Mouse (Mus musculus): ENCODE measurements around the gene Kcnj4. TPM values are rescaled to one million over a fixed set of nuclear protein-coding genes. Genes with fewer than 3 reads are reported as not detected.

Gene Kcnj4
- 0.30 and 0.68 TPM in 2 replicates for polyA plus RNA-seq (2012; rRNA removed)

DNA sequence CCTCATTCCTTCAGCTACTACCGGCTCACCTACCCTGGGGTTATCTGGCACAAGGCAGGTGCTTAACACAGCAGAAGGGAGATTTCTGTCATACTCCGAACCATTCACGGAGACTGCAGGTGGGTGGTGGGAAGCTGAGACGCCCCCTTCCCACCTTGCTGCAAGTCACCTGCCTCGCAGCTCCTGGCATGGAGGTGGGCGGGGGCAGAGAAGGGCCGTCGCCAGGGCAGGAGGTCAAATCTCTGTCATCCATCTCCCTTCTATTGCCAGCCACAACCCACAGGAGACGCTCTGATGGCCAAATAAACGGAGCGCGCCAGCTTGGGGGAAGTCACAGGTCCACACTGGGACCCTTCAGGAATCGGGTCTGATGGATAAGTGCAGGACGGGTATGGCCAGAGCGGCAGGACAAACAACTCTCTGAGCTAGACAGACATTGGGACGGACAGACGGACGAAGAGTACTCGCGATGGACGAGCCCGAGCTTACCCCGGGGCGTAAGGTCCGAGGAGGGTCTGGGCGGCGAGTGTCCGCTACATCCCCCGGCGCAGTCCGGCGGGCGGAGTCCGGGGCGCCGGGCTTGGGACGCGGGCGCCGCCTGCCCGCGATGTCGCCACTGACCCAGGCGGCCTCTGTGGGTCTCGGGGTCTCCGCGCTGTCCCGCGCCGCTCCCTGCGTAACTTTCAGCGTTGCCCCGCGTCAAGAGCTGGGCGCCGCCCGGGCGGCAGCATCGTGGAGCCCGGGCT, at the start of gene Kcnj4:
Kcnj4 (minus strand) TSS at position 535 of the 746 bp plus-strand sequence.
- no peak for DNase-seq (ENCODE audit: low read depth)
- TF ChIP-seq CTCF (IDR thresholded peaks at IDR 0.05; ENCODE audit: borderline replicate concordance, extremely low read depth, insufficient read depth, insufficient read length): no peak
- TF ChIP-seq POLR2A (IDR thresholded peaks at IDR 0.05; ENCODE audit: borderline replicate concordance, extremely low read depth, insufficient read depth, insufficient read length, poor library complexity, severe bottlenecking): no peak

DNA sequence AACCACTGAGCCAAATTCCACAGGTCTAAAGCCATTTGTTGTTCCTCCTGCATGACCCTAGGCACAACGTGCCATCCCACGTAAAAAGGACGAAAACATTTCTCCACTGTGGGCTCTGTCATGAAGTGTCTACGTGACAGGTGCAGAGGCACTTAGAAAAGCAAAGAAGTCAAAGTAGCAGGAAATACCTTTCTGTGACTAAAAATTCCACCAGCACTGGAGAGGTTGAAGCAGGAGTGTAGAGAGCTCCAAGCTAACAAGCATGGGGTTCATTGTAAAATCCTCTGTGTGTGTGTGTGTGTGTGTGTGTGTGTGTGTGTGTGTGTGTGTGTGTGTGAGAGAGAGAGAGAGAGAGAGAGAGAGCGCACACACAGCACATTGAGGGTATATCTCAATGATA, 47.5 kb upstream of the Kcnj4 start:
- TF ChIP-seq POLR2A (IDR thresholded peaks at IDR 0.05; ENCODE audit: borderline replicate concordance, extremely low read depth, insufficient read depth, insufficient read length, poor library complexity, severe bottlenecking) (no peak), CTCF (IDR thresholded peaks at IDR 0.05; ENCODE audit: borderline replicate concordance, extremely low read depth, insufficient read depth, insufficient read length) (no peak)
- no peak for DNase-seq (ENCODE audit: low read depth)

DNA sequence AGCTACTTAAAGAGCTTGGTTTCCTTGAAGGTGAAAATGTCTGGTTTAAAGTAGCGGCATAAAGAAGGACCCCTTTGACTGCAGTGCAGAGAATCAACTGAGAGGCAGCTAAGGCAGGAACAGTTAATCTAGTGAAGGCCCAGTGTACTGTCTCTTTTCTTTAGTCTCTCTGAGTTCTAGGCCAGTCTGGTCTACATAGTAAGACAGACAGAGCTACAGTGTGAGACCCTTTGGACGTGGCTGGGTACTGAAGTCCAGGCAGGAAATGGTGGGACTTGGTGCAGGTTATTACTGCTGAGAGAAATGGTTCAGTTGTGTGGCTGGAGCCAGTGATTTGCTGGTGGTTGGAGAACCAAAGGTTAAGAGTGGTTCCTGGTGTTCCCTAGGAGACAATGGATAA, 43.2 kb upstream of the Kcnj4 start:
- TF ChIP-seq CTCF (IDR thresholded peaks at IDR 0.05; ENCODE audit: borderline replicate concordance, extremely low read depth, insufficient read depth, insufficient read length) (no peak), POLR2A (IDR thresholded peaks at IDR 0.05; ENCODE audit: borderline replicate concordance, extremely low read depth, insufficient read depth, insufficient read length, poor library complexity, severe bottlenecking) (no peak)
- no peak for DNase-seq (ENCODE audit: low read depth)

DNA sequence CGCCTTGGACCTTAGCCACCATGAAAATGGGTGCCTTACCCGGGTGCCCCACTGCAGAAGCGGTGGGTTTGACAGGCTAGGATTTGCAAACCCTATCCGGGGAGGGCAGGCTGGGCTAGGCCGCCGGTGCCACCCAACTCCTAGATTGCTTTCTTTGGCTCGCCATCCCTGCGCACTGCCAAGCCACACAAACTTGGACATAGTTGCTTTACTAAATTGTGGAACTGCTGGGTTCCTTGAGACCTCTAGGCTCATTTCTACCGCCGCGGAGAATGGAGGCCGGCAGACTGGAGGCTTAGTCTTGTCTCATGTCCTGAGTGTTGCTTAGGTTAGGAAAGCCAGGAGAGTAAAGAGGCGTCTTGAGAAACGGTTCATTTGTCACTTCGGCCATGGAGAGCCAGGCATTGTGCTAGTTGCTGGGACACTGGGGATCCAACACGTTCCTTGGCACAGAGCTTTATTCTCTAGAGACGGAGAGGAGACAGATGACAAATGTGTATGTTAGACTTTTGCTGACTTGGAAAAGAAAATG, 42.3 kb upstream of the Kcnj4 start:
- no peak for TF ChIP-seq POLR2A (IDR thresholded peaks at IDR 0.05; ENCODE audit: borderline replicate concordance, extremely low read depth, insufficient read depth, insufficient read length, poor library complexity, severe bottlenecking)
- no peak for TF ChIP-seq CTCF (IDR thresholded peaks at IDR 0.05; ENCODE audit: borderline replicate concordance, extremely low read depth, insufficient read depth, insufficient read length)
- DNase-seq (ENCODE audit: low read depth): no peak

DNA sequence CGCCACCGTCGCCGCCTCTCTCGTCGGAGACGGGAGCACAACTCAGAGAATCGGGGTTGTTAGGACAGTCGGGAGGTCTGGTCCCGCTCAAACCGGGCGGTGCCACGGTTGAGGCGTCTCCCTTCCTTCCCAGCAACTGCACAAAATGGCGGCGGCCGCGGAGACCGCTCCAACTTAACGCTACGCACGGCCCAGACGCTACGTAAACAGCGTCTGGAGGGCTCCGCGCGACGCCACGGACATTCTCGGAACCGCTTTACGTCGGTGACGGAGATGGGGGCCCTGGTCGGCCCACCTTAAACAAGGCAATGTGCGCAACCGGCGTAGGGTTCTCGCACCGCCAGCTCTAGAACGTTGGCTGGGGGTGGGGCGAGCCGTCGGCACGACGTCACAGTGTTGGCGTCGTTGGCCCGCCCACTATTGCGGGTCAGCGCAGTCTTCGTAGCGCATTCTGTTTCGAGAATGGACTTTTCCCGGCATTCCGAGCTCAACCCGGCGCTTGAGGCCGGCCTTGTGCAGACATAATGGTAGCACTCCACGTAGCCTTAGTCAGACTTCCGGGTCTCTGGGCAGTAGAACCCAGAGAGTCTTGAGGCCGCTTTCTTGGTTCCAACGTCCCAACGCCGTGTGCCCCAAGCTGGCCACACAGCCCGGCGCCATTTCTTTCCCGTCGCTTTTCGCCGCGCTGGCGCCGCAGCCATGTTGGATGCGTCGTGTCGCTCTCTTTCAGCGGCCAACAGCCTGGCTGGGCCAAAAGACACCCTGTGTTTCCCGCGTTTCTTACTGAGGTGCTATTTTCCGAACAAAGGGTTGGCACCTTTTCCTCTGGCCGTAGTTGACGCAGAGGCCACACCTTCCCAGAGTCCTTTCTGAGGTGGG, 41.6 kb upstream of the Kcnj4 start, which contains the start of gene Ddx17:
Ddx17 (minus strand) TSS at position 332 of the 879 bp plus-strand sequence.
- TF ChIP-seq CTCF (IDR thresholded peaks at IDR 0.05; ENCODE audit: borderline replicate concordance, extremely low read depth, insufficient read depth, insufficient read length) (no peak), POLR2A (IDR thresholded peaks at IDR 0.05; ENCODE audit: borderline replicate concordance, extremely low read depth, insufficient read depth, insufficient read length, poor library complexity, severe bottlenecking) (peak; percentile 73; the same call in 1 of the 2 replicates)
- peak; percentile 99 for DNase-seq (ENCODE audit: low read depth)

DNA sequence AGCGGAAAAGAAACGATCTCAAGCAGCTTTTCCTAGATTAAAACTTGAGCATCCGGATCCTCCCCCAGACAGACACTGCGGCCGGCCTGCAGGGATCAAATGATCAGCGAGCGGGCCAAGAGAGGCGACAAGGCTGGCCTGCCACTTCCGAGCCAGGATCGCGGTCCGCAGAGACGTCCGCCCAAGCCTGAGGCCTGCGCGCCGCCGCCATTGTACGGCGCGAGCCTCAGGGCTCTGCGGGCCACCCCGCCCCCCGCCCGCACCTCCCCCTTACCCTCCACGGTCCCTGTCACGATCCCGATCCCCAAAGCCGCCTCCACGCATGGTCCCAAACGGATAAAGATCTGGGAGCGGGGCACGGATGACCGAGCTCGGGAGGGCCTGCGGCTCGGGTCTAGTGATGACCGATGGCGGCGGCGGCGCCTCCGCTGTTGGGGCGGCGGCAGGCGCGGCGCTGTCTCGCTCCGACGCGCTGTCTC, 40.9 kb upstream of the Kcnj4 start:
- peak; percentile 70 for DNase-seq (ENCODE audit: low read depth)
- TF ChIP-seq POLR2A (IDR thresholded peaks at IDR 0.05; ENCODE audit: borderline replicate concordance, extremely low read depth, insufficient read depth, insufficient read length, poor library complexity, severe bottlenecking) (no peak), CTCF (IDR thresholded peaks at IDR 0.05; ENCODE audit: borderline replicate concordance, extremely low read depth, insufficient read depth, insufficient read length) (no peak)

DNA sequence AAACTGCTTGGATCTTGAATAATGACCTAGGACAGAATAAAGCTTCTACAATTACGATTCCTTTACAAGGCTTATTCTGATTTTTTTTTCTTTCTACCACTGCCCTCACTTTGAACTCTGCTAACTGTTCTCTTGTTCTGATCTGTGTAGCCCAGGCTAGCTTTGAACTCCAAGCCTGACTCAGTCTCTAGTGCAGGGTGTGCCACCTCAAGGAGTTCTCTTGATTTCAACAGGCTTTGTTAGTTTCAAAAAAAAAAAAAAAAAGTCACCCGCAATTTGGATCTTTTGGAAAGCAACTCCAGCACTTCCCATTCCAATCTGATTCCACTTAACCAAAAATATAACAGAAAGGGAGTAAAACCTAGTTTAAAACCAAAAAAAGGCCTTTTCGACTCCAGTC, 40.5 kb upstream of the Kcnj4 start:
- no peak for DNase-seq (ENCODE audit: low read depth)
- TF ChIP-seq POLR2A (IDR thresholded peaks at IDR 0.05; ENCODE audit: borderline replicate concordance, extremely low read depth, insufficient read depth, insufficient read length, poor library complexity, severe bottlenecking) (no peak), CTCF (IDR thresholded peaks at IDR 0.05; ENCODE audit: borderline replicate concordance, extremely low read depth, insufficient read depth, insufficient read length) (no peak)

DNA sequence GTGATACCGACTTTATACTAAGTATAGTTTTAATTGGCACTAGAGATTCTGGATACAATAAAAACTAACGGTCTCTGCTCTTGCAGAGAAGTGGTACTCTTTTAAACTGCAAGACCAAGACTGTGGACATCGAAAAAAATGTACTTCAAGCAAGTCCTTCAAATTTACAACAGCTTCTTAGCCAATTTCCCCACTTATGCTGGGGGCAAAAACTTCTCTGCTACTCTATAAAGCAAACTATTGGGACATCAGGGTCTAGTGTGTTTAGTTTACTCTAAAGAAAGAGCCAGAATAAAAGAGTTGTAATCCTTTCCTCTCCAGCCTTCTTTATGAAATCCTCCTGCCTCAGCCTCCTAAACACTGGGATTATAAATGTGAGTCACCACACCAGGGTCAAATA, 38.9 kb upstream of the Kcnj4 start:
- TF ChIP-seq POLR2A (IDR thresholded peaks at IDR 0.05; ENCODE audit: borderline replicate concordance, extremely low read depth, insufficient read depth, insufficient read length, poor library complexity, severe bottlenecking) (no peak), CTCF (IDR thresholded peaks at IDR 0.05; ENCODE audit: borderline replicate concordance, extremely low read depth, insufficient read depth, insufficient read length) (no peak)
- DNase-seq (ENCODE audit: low read depth): no peak

DNA sequence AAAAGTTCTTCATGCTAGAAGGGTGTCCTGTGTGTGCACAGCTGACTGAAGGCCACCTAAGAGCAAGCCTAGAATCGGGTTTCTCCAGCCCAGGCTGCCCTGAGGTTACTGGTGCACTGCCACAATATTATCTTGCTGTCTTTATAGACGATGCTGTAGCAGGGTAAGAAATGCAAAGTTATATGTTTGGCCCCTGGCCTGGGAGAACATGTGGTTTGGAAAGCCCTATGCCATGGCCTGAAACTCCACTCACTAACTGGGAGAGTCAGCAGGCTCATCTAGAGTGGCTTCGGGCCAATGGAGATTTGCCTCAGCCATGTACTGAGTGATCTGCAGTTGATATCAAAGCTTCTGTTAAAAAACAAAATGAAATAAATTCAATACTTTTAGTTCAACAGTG, 28.8 kb upstream of the Kcnj4 start:
- DNase-seq (ENCODE audit: low read depth): no peak
- no peak for TF ChIP-seq CTCF (IDR thresholded peaks at IDR 0.05; ENCODE audit: borderline replicate concordance, extremely low read depth, insufficient read depth, insufficient read length)
- TF ChIP-seq POLR2A (IDR thresholded peaks at IDR 0.05; ENCODE audit: borderline replicate concordance, extremely low read depth, insufficient read depth, insufficient read length, poor library complexity, severe bottlenecking): no peak

DNA sequence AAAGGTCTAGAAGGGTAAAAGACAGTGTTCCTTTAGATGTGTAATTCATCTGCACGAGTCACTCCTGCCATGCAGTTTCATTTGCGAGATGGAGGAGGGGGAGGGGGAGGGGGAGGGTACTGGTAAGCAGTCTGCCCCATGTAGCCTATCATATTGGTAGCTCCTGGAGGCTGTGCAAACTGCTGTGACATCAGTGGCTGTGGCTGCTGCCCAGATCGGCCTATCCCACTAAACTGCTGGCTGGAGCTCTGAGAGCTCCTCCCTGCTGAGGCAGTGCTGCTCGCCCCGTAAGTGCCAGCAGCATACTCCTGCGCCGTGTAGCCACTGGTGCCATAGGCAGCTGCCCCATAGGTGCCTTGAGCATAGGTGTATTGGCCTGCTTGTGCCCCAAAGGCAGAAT, 24.9 kb upstream of the Kcnj4 start:
- no peak for DNase-seq (ENCODE audit: low read depth)
- TF ChIP-seq CTCF (IDR thresholded peaks at IDR 0.05; ENCODE audit: borderline replicate concordance, extremely low read depth, insufficient read depth, insufficient read length) (no peak), POLR2A (IDR thresholded peaks at IDR 0.05; ENCODE audit: borderline replicate concordance, extremely low read depth, insufficient read depth, insufficient read length, poor library complexity, severe bottlenecking) (no peak)

DNA sequence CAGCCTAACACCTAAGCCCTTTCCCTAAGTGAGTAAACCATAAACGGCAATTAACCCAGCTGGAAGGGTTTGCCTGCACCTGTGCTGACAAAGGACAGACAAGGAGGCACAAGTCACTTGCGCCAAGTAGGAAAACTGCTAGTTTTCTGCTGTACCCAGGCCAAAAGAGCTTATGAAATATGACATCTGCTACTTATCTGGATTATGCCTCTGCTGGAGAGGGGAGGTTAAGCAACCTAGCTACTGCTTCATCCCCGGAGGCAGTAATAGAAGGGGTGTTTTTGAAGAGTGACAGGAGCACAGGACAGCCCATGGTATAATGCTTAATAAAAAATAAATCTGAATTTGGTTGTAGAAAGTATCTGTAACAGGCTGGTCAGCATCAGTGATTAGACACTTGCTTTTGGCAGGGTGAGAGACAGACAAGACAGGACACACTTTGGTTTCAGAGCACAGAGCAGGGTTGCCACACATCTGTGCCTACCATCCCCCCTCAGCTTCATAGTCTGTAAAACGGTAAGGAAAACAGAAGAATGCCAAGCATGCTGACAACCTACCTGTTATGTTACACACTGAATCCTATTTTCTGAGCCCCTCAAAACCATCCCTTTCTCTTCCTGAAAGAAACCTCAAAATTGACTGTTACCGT, 23.1 kb upstream of the Kcnj4 start:
- DNase-seq (ENCODE audit: low read depth): no peak
- no peak for TF ChIP-seq CTCF (IDR thresholded peaks at IDR 0.05; ENCODE audit: borderline replicate concordance, extremely low read depth, insufficient read depth, insufficient read length)
